Mouse (Mus musculus): ENCODE results near the gene Cbfa2t2.

Cbfa2t2 gene

DNA sequence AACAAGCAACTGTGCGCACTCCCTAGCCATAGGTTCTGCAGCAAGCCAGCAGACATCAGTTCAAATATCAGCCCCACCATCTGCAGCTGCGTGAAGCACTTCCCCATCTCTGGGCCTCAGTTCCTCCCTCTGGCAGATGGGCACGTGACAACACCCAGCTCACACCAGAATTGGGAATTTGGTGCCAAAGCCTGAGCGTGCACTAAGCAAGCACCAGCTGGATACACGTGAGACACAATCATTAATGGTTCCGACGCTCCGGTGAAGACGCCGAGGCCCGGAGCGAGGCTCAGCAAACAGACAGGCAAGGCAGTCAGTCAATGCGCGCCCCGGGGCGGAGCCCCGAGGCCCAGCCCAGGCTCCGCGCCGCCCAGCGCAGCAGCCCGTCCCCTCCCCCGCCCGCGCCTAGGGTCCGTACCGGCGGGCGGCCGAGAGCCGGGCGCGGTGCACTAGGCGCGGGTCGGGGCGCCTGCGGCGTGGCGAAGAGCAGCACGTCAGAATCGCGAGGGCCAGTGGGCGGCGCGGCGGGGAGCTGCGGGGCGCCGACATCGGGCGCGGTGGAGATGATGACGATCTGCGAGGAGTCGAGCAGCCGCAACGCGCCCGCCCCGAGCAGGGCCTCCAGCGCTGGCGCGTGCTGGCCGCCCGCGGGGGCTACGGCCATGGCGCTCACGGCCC is 132.9 kb downstream of the Cbfa2t2 start:
- DNase-seq (ENCODE audit: low read depth), result peak; percentile 87

DNA sequence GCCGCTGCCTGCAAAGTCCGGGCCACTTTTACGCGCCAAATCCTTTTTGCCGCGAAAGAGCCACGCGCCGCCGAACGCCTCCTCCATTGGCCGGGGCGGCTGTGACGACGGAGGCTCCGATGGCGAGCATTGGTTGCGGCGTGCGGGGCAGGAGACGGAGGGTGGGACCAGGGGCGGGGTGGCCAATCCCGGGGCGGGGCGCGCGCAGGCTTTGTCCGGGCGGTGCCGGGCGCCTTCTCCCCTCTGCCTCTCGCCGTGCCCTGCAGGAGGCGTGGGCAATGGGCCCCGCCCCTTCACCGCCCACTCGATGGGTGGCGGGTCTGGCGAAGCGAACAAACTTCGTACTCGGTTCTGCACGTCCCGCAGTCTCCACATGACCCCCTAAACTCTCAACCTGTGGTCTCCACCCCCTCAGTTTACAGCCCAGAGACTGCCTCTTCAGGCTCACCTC is 133.6 kb downstream of the Cbfa2t2 start, which contains the start of gene E2f1:
TSS of gene E2f1 (minus strand) at position 57 of the 451 bp plus-strand sequence.
- peak; percentile 98 for DNase-seq (ENCODE audit: low read depth)

DNA sequence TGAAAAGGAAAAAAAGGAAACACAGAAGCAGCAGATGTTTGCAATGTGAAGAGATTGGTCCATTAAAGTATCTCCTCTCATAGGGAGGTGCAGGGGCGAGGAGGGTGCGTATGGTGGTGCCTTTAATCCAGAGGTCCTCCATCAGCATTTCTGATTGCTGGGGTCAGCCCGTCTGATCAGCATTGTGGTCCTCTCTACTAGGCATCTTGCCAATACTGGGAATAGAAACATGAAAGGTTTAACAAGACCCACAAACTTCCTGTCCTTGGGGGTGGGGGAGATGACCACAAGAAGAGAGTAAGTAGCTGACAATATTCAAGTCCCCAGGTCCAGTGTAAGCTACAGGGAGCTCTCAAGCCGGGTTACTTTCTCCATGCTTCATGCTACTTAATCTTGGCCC is 134.4 kb downstream of the Cbfa2t2 start:
- DNase-seq (ENCODE audit: low read depth), result no peak

DNA sequence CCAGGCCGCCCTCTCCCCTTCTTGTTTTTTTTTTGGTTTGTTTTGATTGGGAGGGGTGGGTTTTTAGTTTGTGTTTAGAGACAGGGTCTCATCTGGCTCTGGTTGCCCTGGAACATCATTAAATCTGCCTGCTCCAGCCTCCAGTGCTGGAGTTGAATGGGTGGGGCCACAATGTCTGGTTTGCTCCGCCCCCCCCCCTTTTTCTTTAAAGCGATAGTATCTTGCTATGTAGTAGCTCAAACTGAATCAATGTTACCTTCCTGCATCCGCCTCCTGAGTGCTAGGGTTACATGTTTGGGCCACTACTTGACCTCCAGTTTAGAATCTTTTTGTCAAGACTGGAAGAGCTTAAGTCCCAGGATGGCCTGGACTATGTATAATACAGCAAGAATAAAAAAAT is 135.0 kb downstream of the Cbfa2t2 start:
- DNase-seq (ENCODE audit: low read depth), result peak; percentile 48

GRCm38 (mm10) chr2:154571976-154572375 is 135.7 kb downstream of the Cbfa2t2 start:
- DNase-seq (ENCODE audit: low read depth), result peak; percentile 67

DNA sequence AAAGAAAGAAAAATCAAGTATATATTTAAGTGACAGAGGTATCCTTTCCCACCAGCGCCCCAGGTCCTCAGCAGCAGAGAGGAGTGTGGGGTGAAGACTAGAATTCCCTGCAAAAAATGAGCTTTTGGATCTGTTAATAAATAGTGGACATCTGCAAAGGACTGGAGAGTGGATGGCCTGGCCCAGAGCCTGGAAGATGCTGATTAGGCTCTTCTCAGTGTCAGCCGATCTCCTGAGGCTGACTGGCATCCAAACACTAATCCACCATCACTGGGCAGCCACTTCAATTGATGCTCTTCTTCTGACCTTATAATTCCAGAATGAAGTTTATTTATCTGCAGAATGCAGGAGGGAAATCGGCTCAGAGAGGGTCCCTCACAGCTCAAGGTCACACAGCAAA is 136.7 kb downstream of the Cbfa2t2 start:
- DNase-seq (ENCODE audit: low read depth), result no peak

DNA sequence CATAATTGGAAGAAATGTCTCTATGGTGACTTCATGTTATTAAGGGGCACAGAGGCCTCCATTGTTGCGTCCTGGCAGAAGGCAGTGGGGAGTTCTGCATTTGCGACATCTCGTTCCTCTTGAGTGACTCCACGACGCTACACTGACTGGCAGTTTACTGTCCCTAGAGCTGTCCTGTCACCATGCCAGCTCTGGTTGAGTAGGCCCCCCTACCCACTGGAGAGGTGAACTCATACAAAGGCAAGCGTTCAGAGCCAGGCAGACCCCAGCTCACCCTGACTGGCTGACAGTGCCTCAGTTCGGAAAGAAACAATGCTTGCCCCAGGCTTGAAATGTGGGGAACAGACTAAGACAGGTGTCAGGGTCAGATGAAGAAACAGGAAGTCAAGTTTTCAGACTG is 138.0 kb downstream of the Cbfa2t2 start:
- DNase-seq (ENCODE audit: low read depth), result no peak

GRCm38 (mm10) chr2:154576876-154577743 is 140.8 kb downstream of the Cbfa2t2 start:
- no peak for DNase-seq (ENCODE audit: low read depth)

DNA sequence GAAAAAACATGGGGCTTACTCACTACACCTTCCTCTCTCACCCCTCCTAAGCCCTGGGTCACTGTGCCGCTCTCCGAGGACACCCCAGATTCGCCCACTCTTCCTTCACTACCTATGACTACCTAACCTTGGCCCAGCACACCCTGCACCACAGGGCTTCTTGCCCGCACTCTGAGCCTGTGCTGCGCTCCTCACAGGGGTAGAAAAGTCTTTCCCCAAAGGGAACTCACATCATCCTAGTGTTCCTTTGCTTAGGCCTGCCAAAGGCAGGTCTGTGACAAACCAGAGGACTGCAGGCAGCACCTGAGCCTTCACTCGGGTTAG is 141.4 kb downstream of the Cbfa2t2 start:
- DNase-seq (ENCODE audit: low read depth), result no peak

DNA sequence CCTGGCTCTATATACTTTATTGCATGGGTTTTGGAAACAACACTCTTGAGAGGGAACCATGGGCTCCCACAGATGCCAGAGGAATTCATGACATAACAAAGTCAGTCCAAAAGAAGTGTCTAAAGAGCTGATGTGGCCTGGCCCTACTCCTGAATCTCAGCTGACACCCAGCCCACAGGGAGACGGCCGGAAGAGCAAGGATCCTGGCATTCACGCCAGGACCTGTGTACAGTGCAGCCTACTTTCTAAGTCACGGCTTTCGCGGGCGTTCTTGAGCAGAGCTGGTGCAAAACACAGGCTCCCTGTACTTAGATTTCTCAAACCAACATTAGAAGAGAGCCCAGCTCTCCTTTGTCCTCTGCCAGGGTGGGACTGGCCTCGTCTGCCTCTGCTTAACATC is 144.3 kb downstream of the Cbfa2t2 start:
- peak; percentile 43 for DNase-seq (ENCODE audit: low read depth)

GRCm38 (mm10) chr2:154581421-154581820 is 145.1 kb downstream of the Cbfa2t2 start:
- no peak for DNase-seq (ENCODE audit: low read depth)

GRCm38 (mm10) chr2:154583906-154584872 is 147.9 kb downstream of the Cbfa2t2 start:
- peak; percentile 74 for DNase-seq (ENCODE audit: low read depth)

- DNase-seq (ENCODE audit: low read depth), result peak; percentile 66
Observed at GRCm38 (mm10) chr2:154584931-154585601, 148.8 kb downstream of the Cbfa2t2 start.

DNA sequence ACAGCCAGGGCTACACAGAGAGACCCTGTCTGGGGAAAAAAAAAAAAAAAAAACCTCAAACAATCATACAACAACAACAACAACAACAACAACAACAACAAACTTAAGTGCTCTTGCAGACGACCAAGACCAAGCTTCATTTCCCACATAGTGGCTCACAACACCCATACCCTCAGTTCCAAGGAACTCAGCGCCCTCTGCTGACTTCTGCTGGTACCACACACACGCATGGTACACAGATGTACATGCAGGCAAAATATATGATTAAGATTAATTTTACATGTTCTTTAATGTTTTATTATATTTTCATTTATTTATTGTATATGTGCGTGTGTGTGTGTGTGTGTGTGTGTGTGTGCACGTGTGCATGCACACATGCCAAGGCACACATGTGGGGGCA is 150.1 kb downstream of the Cbfa2t2 start:
- peak; percentile 61 for DNase-seq (ENCODE audit: low read depth)
